Mouse (Mus musculus) kidney, adult 2 months (tissue): ENCODE measurements around the gene Mylk3.

Source experiments
- CTCF ChIP-seq: fragments of 200-500 bp; conservative IDR thresholded peaks from 2 replicates; pipeline ENCODE4 v1.5.1; 2011; ENCODE audit warnings: low read depth, mild to moderate bottlenecking, control low read depth, low read length, moderate library complexity, mixed read lengths; ENCODE audit not compliant: insufficient read depth, insufficient read length
- POLR2A ChIP-seq: fragments of 200-500 bp; IDR thresholded peaks from one replicate; pipeline ENCODE4 v1.6.1; 2011; ENCODE audit warnings: low read depth, low read length, control low read depth

DNA sequence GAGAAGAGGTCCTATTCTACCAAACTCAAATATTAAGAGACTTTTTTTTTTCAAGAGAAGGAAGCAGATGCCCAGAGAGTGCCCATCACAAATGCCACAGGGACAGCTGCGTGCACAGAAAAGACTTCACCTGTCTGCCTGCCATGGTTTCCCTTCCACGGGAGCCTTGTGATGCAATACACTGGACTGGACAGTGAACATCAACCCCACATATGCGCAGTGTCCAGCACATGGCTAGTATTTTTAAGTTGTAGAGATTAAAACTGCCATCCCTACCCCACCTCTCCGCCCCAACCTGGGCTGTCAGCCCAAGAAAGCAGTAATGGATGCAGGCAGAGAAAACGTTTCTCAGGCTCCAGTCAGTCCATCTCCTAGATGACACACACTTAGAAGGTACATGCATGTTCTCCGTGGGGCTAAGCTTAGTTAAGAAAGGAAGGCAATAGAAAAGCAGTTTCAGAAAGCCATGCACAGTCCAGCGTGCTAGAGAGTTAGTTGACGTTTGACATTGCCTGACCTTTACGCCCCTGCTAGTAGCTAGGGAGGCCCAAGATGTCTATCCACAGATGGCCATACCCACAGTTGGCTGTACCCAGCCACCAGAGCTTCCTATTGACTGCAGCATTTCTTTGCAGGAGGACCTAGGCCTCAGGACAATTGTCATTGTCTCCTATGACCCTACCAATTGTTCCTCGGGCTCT, 5.9 kb downstream of the Mylk3 start:
- TF ChIP-seq POLR2A (no peak), CTCF (no peak)
